Comparison of ENCODE assay signal across 21 mouse cellular contexts in the genomic region with DNA sequence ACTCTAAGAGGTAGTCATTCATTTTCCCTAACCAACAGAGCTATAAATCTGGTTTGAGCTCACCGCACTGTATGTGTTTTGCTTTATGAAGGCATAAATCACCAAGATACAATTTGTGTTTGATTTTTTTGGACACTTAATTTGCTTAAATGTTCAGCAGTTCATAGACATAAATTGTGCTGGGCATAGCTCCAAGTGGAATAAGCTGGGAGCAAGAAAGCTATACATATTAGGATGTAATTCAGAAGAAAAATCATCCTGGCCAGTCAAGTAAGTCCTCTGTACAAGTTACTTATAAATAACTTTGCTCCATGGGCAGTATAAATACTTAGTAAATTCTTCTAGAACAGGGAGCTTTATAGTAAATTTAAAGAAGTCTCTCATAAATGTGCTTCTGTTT.
"Had no signal": no experiment of that assay in that cellular context is flagged by ENCODE, and none has a peak within 500 bp of the region (broad histone marks: within the 10 kb centered on the region; RNA-seq: fewer than 3 reads in every experiment).

No protein-coding gene starts in this region.

- H3K4me1 ChIP-seq: heart, embryonic 10.5 days; heart, embryonic 12.5 days; hindbrain, embryonic 15.5 days; limb, embryonic 12.5 days; limb, embryonic 15.5 days; liver, embryonic 12.5 days had no signal

- H3K36me3 ChIP-seq: heart, embryonic 10.5 days; heart, embryonic 12.5 days; hindbrain, embryonic 15.5 days; limb, embryonic 12.5 days; limb, embryonic 15.5 days; liver, embryonic 12.5 days had no signal

- H3K9me3 ChIP-seq: heart, embryonic 10.5 days; heart, embryonic 12.5 days; hindbrain, embryonic 15.5 days; limb, embryonic 12.5 days; limb, embryonic 15.5 days; liver, embryonic 12.5 days had no signal

- H3K4me3 ChIP-seq: heart, embryonic 10.5 days; heart, embryonic 12.5 days; hindbrain, embryonic 15.5 days; limb, embryonic 12.5 days; limb, embryonic 15.5 days; liver, embryonic 12.5 days had no signal

- H3K9ac ChIP-seq: forebrain, postnatal 0 days; heart, embryonic 12.5 days; hindbrain, embryonic 15.5 days; limb, embryonic 12.5 days; limb, embryonic 15.5 days; liver, embryonic 12.5 days; liver, embryonic 14.5 days had no signal

- DNase-seq: forebrain, postnatal 0 days; gastrocnemius, postnatal 14 days; gastrocnemius, postnatal 36 days; heart, adult 18-20 months; heart, postnatal 10 days; kidney, adult 11 months; kidney, adult 2 months; kidney, adult 9 months; kidney, postnatal 14 days; kidney, postnatal 36 days; layer of hippocampus, adult 9-11 months; layer of hippocampus, postnatal 36 days; left cerebral cortex, postnatal 4 days had no signal

- H3K27ac ChIP-seq: heart, embryonic 10.5 days; hindbrain, embryonic 15.5 days; hindbrain, postnatal 0 days; limb, embryonic 12.5 days; limb, embryonic 15.5 days; liver, embryonic 12.5 days; liver, embryonic 14.5 days had no signal

- H3K27me3 ChIP-seq: heart, embryonic 12.5 days; hindbrain, embryonic 15.5 days; limb, embryonic 12.5 days; limb, embryonic 15.5 days; liver, embryonic 12.5 days had no signal

- H3K4me2 ChIP-seq: heart, embryonic 12.5 days; hindbrain, embryonic 15.5 days; limb, embryonic 12.5 days; limb, embryonic 15.5 days; liver, embryonic 12.5 days had no signal

- ATAC-seq: forebrain, postnatal 0 days; hindbrain, postnatal 0 days; liver, embryonic 12.5 days had no signal
